ENCODE assay signal across 25 mouse cellular contexts in genomic region chr13:103303826-103304225, GRCm38 (mm10). TPM values are rescaled to one million over a fixed set of nuclear protein-coding genes. Genes with fewer than 3 reads are reported as not detected.
DNase-seq lines count a peak whose midpoint lies in the region; ATAC-seq and TF ChIP-seq lines count a peak whose summit lies in the region.
"Had no signal": no experiment of that assay in that cellular context is flagged by ENCODE, and none has a peak within 500 bp of the region (broad histone marks: within the 10 kb centered on the region; RNA-seq: fewer than 3 reads in every experiment).

No protein-coding gene starts in this region.

- 65% methylated on average over 9 of the region's 9 CpGs for WGBS in intestine, embryonic 16.5 days
- WGBS in intestine, postnatal 0 days, result 71% methylated on average over 9 of the region's 9 CpGs

- no peaks in the 10 kb centered on the region for H3K9me3 ChIP-seq in intestine, embryonic 16.5 days (ENCODE audit: control insufficient read depth, low read length)
- no peaks in the 10 kb centered on the region for H3K9me3 ChIP-seq in intestine, postnatal 0 days (ENCODE audit: control insufficient read depth)
- H3K9me3 ChIP-seq: forebrain, embryonic 10.5 days; forebrain, embryonic 13.5 days; heart, embryonic 10.5 days; heart, embryonic 13.5 days had no signal

- 0 out of 2 replicates have a peak overlapping the region, but pooled peaks have one; percentile 25 for H3K27ac ChIP-seq in intestine, embryonic 16.5 days (ENCODE audit: low read length)
- H3K27ac ChIP-seq in intestine, postnatal 0 days (ENCODE audit: low read depth, low read length), result no peak overlapping the region
- H3K27ac ChIP-seq: forebrain, embryonic 10.5 days; forebrain, embryonic 13.5 days; gastrocnemius, adult 2 months; heart, embryonic 13.5 days; hindbrain, embryonic 14.5 days; hindbrain, postnatal 0 days had no signal

- H3K4me2 ChIP-seq in intestine, embryonic 16.5 days (ENCODE audit: low read depth, low read length), result no peak overlapping the region
- no peak overlapping the region for H3K4me2 ChIP-seq in intestine, postnatal 0 days (replicated peaks; ENCODE audit: low read depth)
- H3K4me2 ChIP-seq: forebrain, embryonic 13.5 days; heart, embryonic 13.5 days; hindbrain, embryonic 14.5 days had no signal

- H3K9ac ChIP-seq in intestine, embryonic 16.5 days (ENCODE audit: low read depth, low read length), result no peak overlapping the region
- no peak overlapping the region for H3K9ac ChIP-seq in intestine, postnatal 0 days (ENCODE audit: low read depth, low read length)
- H3K9ac ChIP-seq: forebrain, embryonic 13.5 days; heart, embryonic 13.5 days; hindbrain, embryonic 14.5 days had no signal

- DNase-seq in lung, postnatal 10 days, result peak; percentile 4
- DNase-seq in lung, adult 18-20 months, result no peak
- DNase-seq in 3T3-L1 (ENCODE audit: low read depth, low spot score), result peak; percentile 73
- DNase-seq in right cerebral cortex, adult 18-20 months, result no peak
- no peak for DNase-seq in right cerebral cortex, postnatal 14 days
- DNase-seq: adrenal gland, postnatal 10 days; adrenal gland, postnatal 36 days; cerebellum, adult 18-20 months; cerebellum, adult 9-10 months; cerebellum, postnatal 14 days; gastrocnemius, adult 2 months; gastrocnemius, postnatal 14 days; heart, adult 18-20 months; heart, postnatal 14 days; heart, postnatal 4 days had no signal

- no peaks in the 10 kb centered on the region for H3K27me3 ChIP-seq in intestine, embryonic 16.5 days (replicated peaks; ENCODE audit: control insufficient read depth, insufficient read depth, low read length)
- no peaks in the 10 kb centered on the region for H3K27me3 ChIP-seq in intestine, postnatal 0 days (replicated peaks; ENCODE audit: control insufficient read depth, insufficient read depth, low read length)
- H3K27me3 ChIP-seq: forebrain, embryonic 13.5 days; heart, embryonic 13.5 days; Patski had no signal

- no peak overlapping the region for H3K4me3 ChIP-seq in intestine, embryonic 16.5 days (ENCODE audit: low read length)
- H3K4me3 ChIP-seq in intestine, postnatal 0 days (ENCODE audit: low read depth, low read length), result no peak overlapping the region
- H3K4me3 ChIP-seq: forebrain, embryonic 10.5 days; forebrain, embryonic 13.5 days; gastrocnemius, adult 2 months; heart, embryonic 10.5 days; heart, embryonic 13.5 days had no signal

- ATAC-seq in intestine, embryonic 16.5 days, result no peak
- no peak for ATAC-seq in intestine, postnatal 0 days
- ATAC-seq: forebrain, embryonic 13.5 days; forebrain, embryonic 16.5 days; hindbrain, postnatal 0 days; Patski had no signal

- no peak for TF ChIP-seq CTCF in intestine, postnatal 0 days (IDR thresholded peaks at IDR 0.05; ENCODE audit: low read depth)

- no peaks in the 10 kb centered on the region for H3K4me1 ChIP-seq in intestine, embryonic 16.5 days (ENCODE audit: control insufficient read depth, insufficient read depth, low read length)
- H3K4me1 ChIP-seq in intestine, postnatal 0 days (replicated peaks; ENCODE audit: control insufficient read depth, insufficient read depth, low read length), result no peaks in the 10 kb centered on the region
- H3K4me1 ChIP-seq: forebrain, embryonic 13.5 days; heart, embryonic 13.5 days had no signal

- H3K36me3 ChIP-seq in intestine, embryonic 16.5 days (ENCODE audit: control insufficient read depth, insufficient read depth, low read length), result no peaks in the 10 kb centered on the region
- no peaks in the 10 kb centered on the region for H3K36me3 ChIP-seq in intestine, postnatal 0 days (ENCODE audit: control insufficient read depth, insufficient read depth)
- H3K36me3 ChIP-seq: forebrain, embryonic 10.5 days; heart, embryonic 10.5 days; heart, embryonic 13.5 days had no signal

RNA-seq across cellular contexts. Expression of gene Mast4, which starts 30.5 kb away (rescaled TPM):
- polyA plus RNA-seq in intestine, embryonic 16.5 days (2015; fragmentation: Nextera tagmentation; extraction: Ambion mirVana), result 14.2 and 15.1 TPM in 2 replicates
- polyA plus RNA-seq in intestine, postnatal 0 days (2015; fragmentation: Nextera tagmentation; extraction: Ambion mirVana), result 6.1 and 8.8 TPM in 2 replicates

Comparison
In these comparisons a context has a peak if more than half of its experiments do, and no peak if none do; other contexts are left out.
1. DNase-seq: peak in lung, postnatal 10 days (single experiment) and 3T3-L1 (single experiment); none in lung, adult 18-20 months (0 of 2), right cerebral cortex, adult 18-20 months (single experiment) and right cerebral cortex, postnatal 14 days (single experiment).